Mouse (Mus musculus) intestine, postnatal 0 days (tissue): ENCODE measurements around the gene Otop2. TPM values are rescaled to one million over a fixed set of nuclear protein-coding genes. Genes with fewer than 3 reads are reported as not detected.
A peak's percentile ranks its signal among the peaks of the same experiment; 100 is the strongest.

Source experiments
- ATAC-seq: fragments of 200-750 bp; cut with Nextera tagmentation; 2 replicates; pipeline ENCODE4 v1.8.0; 2017; ENCODE audit warnings: mild to moderate bottlenecking, moderate TSS enrichment, moderate library complexity
- H3K27ac ChIP-seq: fragments of 300-500 bp; sonication (generic); 2 replicates; pipeline ENCODE4 v1.5.1; 2014; ENCODE audit warnings: mild to moderate bottlenecking, low read depth, low read length, moderate library complexity
- H3K27me3 ChIP-seq: fragments of 300-500 bp; sonication (generic); replicated peaks from 2 replicates; pipeline ENCODE4 v1.6.1; 2014; ENCODE audit warnings: low read length, mixed read lengths; ENCODE audit not compliant: control insufficient read depth, insufficient read depth
- H3K36me3 ChIP-seq: fragments of 300-500 bp; sonication (generic); 2 replicates; pipeline ENCODE4 v1.6.1; 2014; ENCODE audit warnings: mild to moderate bottlenecking, moderate library complexity; ENCODE audit not compliant: control insufficient read depth, insufficient read depth
- H3K4me1 ChIP-seq: fragments of 300-500 bp; sonication (generic); replicated peaks from 2 replicates; pipeline ENCODE4 v1.6.1; 2014; ENCODE audit warnings: antibody characterized with exemption, low read length, mixed read lengths; ENCODE audit not compliant: control insufficient read depth, insufficient read depth
- H3K4me2 ChIP-seq: fragments of 300-500 bp; sonication (generic); replicated peaks from 2 replicates; pipeline ENCODE4 v1.6.1; 2014; ENCODE audit warnings: low read depth, mild to moderate bottlenecking, moderate library complexity
- H3K4me3 ChIP-seq: fragments of 300-500 bp; sonication (generic); 2 replicates; pipeline ENCODE4 v1.5.1; 2014; ENCODE audit warnings: low read depth, low read length
- H3K9ac ChIP-seq: fragments of 300-500 bp; sonication (generic); 2 replicates; pipeline ENCODE4 v1.6.1; 2014; ENCODE audit warnings: mild to moderate bottlenecking, low read depth, low read length
- H3K9me3 ChIP-seq: fragments of 300-500 bp; sonication (generic); 2 replicates; pipeline ENCODE4 v1.6.1; 2016; ENCODE audit warnings: mixed run types; ENCODE audit not compliant: control insufficient read depth
- CTCF ChIP-seq: sonication (generic); IDR thresholded peaks from 2 replicates; pipeline ENCODE4 v1.5.1; 2016; ENCODE audit warnings: low read depth, mild to moderate bottlenecking, control low read depth, antibody characterized with exemption, moderate library complexity
- WGBS: fragments of 180-500 bp; shearing (Covaris S2); extraction: QIAGEN DNeasy Blood & Tissue Kit; methylation state at CpG from one replicate; pipeline ENCODE4 v1.1.7; 2014; 5-methylcytosine and 5-hydroxymethylcytosine counted together
- polyA plus RNA-seq: library from polyadenylated mRNA; unstranded; fragments of >200 nt; fragmentation: Nextera tagmentation; extraction: Ambion mirVana; gene quantifications from 2 replicates; pipeline ENCODE4 v1.2.1, GENCODE M21; 2015

Gene Otop2
- polyA plus RNA-seq, 1 experiment from 2014 or later = 0.05 TPM

- H3K9ac ChIP-seq = no peak overlapping the region
- H3K27me3 ChIP-seq = peaks cover 90% of the 10 kb centered on the region
- no peak for ATAC-seq
- TF ChIP-seq CTCF = no peak
- H3K27ac ChIP-seq = no peak overlapping the region
- H3K4me1 ChIP-seq = no peaks in the 10 kb centered on the region
- 7% methylated on average over 63 of the region's 63 CpGs for WGBS
- no peak overlapping the region for H3K4me2 ChIP-seq
- no peaks in the 10 kb centered on the region for H3K36me3 ChIP-seq
- no peaks in the 10 kb centered on the region for H3K9me3 ChIP-seq
- H3K4me3 ChIP-seq = no peak overlapping the region
Observed at GRCm38 (mm10) chr11:115318245-115319027, 11.5 kb downstream of the Otop2 start.

- H3K27me3 ChIP-seq = peaks cover 95% of the 10 kb centered on the region
- 9% methylated on average over 18 of the region's 18 CpGs for WGBS
Observed at GRCm38 (mm10) chr11:115319704-115320383, 12.9 kb downstream of the Otop2 start.

GRCm38 (mm10) chr11:115321906-115322693 is 15.1 kb downstream of the Otop2 start, which contains the start of gene Ush1g:
Gene Ush1g (minus strand): TSS chr11:115322041.
- H3K4me3 ChIP-seq = no peak within 1 kb of the TSS
- ATAC-seq = peak; percentile 36
- H3K9ac ChIP-seq = no peak within 1 kb of the TSS

More at GRCm38 (mm10) chr11:115319704-115320383, 12.9 kb downstream of the Otop2 start:
- no peak overlapping the region for H3K4me3 ChIP-seq
- H3K4me1 ChIP-seq = no peaks in the 10 kb centered on the region
- ATAC-seq = no peak
- no peak overlapping the region for H3K27ac ChIP-seq
- no peak overlapping the region for H3K4me2 ChIP-seq
- no peaks in the 10 kb centered on the region for H3K9me3 ChIP-seq
- H3K9ac ChIP-seq = no peak overlapping the region
- H3K36me3 ChIP-seq = no peaks in the 10 kb centered on the region
- TF ChIP-seq CTCF = no peak

GRCm38 (mm10) chr11:115323354-115323753 is 16.4 kb downstream of the Otop2 start:
- H3K9ac ChIP-seq = no peak overlapping the region
- H3K4me1 ChIP-seq = no peaks in the 10 kb centered on the region
- H3K36me3 ChIP-seq = no peaks in the 10 kb centered on the region
- H3K9me3 ChIP-seq = no peaks in the 10 kb centered on the region
- H3K27me3 ChIP-seq = peaks cover 69% of the 10 kb centered on the region
- H3K4me3 ChIP-seq = no peak overlapping the region
- no peak overlapping the region for H3K27ac ChIP-seq
- no peak for ATAC-seq
- no peak for TF ChIP-seq CTCF
- WGBS = 17% methylated on average over 32 of the region's 32 CpGs
- H3K4me2 ChIP-seq = no peak overlapping the region

More at GRCm38 (mm10) chr11:115321906-115322693, 15.1 kb downstream of the Otop2 start, which contains the start of gene Ush1g:
- TF ChIP-seq CTCF = peak; percentile 98
- Histone ChIP-seq H3K4me1 (no peaks in the 10 kb centered on the region), H3K4me2 (no peak within 1 kb of the TSS; the same call in 1 of the 2 replicates), H3K27ac (no peak within 1 kb of the TSS), H3K27me3 (peaks cover 76% of the 10 kb centered on the region), H3K9me3 (no peaks in the 10 kb centered on the region), H3K36me3 (no peaks in the 10 kb centered on the region)
- 6% methylated on average over 35 of the region's 35 CpGs for WGBS

GRCm38 (mm10) chr11:115326730-115327129 is 19.8 kb downstream of the Otop2 start:
- 51% methylated on average over 7 of the region's 7 CpGs for WGBS
- no peaks in the 10 kb centered on the region for H3K9me3 ChIP-seq
- ATAC-seq = no peak
- no peak overlapping the region for H3K4me3 ChIP-seq
- H3K4me2 ChIP-seq = no peak overlapping the region
- no peaks in the 10 kb centered on the region for H3K4me1 ChIP-seq
- no peak overlapping the region for H3K9ac ChIP-seq
- no peak overlapping the region for H3K27ac ChIP-seq
- H3K36me3 ChIP-seq = no peaks in the 10 kb centered on the region
- no peak for TF ChIP-seq CTCF
- H3K27me3 ChIP-seq = peaks cover 47% of the 10 kb centered on the region

GRCm38 (mm10) chr11:115329339-115329738 is 22.4 kb downstream of the Otop2 start:
- Histone ChIP-seq H3K36me3 (no peaks in the 10 kb centered on the region), H3K9ac (no peak overlapping the region), H3K4me2 (no peak overlapping the region), H3K27me3 (peaks cover 44% of the 10 kb centered on the region), H3K4me3 (no peak overlapping the region), H3K9me3 (no peaks in the 10 kb centered on the region), H3K27ac (no peak overlapping the region), H3K4me1 (peaks cover under 1% of the 10 kb centered on the region; the same call in 1 of the 2 replicates)
- ATAC-seq = no peak
- WGBS = 71% methylated on average over 15 of the region's 15 CpGs
- peak; percentile 48 for TF ChIP-seq CTCF
